Mouse (Mus musculus) testis, adult 2 months (tissue): ENCODE data around the gene Notch4.

Experiments
- CTCF ChIP-seq: fragments of 200-500 bp; IDR thresholded peaks from 2 replicates; pipeline ENCODE4 v1.5.1; 2012; ENCODE audit warnings: low read depth, mild to moderate bottlenecking, inconsistent platforms, low read length, moderate library complexity; ENCODE audit not compliant: control insufficient read depth, insufficient read depth, insufficient replicate concordance
- POLR2A ChIP-seq: fragments of 200-500 bp; IDR thresholded peaks from 2 replicates; pipeline ENCODE4 v1.6.1; 2012; ENCODE audit warnings: low read depth, mild to moderate bottlenecking, inconsistent platforms, low read length, moderate library complexity; ENCODE audit not compliant: control insufficient read depth

DNA sequence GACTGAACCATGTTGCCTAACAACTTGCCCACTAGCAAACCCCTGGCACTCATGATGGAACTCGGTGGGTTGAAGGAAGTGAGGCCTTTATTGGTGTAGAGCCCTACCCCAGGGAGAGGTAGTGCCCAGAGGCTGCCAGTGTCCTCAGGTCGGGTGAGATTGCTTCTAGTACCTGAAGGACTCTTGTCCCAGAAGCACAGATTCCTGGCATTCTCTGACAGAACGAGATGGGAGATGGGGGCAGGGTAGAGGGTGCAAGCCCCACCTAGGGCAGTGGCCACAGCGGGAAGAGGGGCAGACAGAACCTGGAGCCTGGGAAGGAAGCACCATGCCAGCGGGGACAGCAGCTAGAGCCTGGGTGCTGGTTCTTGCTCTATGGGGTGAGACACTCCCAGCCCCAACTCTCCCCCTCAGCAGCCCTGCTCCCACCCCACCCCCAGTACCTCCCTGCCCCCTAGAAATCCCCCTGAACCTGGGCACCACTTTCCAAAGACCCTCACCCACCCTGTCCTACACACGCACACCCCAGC lies 33.6 kb downstream of the Notch4 start, which contains the start of gene Ager:
- TF ChIP-seq CTCF (no peak), POLR2A (no peak)
